Mouse (Mus musculus) small intestine, adult 2 months (tissue): ENCODE results near the gene Pdgfd.

Experiments
- CTCF ChIP-seq: fragments of 200-500 bp; IDR thresholded peaks from 2 replicates; pipeline ENCODE4 v1.5.1; 2012; ENCODE audit warnings: low read depth, mild to moderate bottlenecking, control low read depth, inconsistent platforms, low read length, moderate library complexity, mixed read lengths; ENCODE audit not compliant: insufficient replicate concordance, insufficient read length; ENCODE audit errors: extremely low read depth
- POLR2A ChIP-seq: fragments of 200-500 bp; IDR thresholded peaks from 2 replicates; pipeline ENCODE4 v1.6.1; 2012; ENCODE audit warnings: low read depth, mild to moderate bottlenecking, control low read depth, inconsistent platforms, low read length, moderate library complexity

GRCm38 (mm10) chr9:6407972-6408371 is 239.6 kb downstream of the Pdgfd start:
- TF ChIP-seq CTCF, result no peak
- no peak for TF ChIP-seq POLR2A
